Mouse (Mus musculus) midbrain, embryonic 12.5 days (tissue): ENCODE measurements at regions not wholly inside any gene's neighbourhood (a gene's known extent, or its start where the extent isn't known, plus 50 kb on each side); places are given as distances from the start of the nearest gene placed in this dataset.

Experiments
- ATAC-seq: fragments of 200-750 bp; cut with Nextera tagmentation; 2 replicates; pipeline ENCODE4 v1.8.0; 2017; ENCODE audit warnings: low read depth, moderate TSS enrichment, moderate library complexity; ENCODE audit not compliant: low FRiP score
- H3K27ac ChIP-seq: fragments of 300-500 bp; sonication (generic); replicated peaks from 2 replicates; pipeline ENCODE4 v1.5.1; 2016; ENCODE audit warnings: mild to moderate bottlenecking
- H3K27me3 ChIP-seq: fragments of 300-500 bp; sonication (generic); 2 replicates; pipeline ENCODE4 v1.6.1; 2016; ENCODE audit warnings: mild to moderate bottlenecking
- H3K36me3 ChIP-seq: fragments of 300-500 bp; sonication (generic); 2 replicates; pipeline ENCODE4 v1.6.1; 2016
- H3K4me1 ChIP-seq: fragments of 300-500 bp; sonication (generic); 2 replicates; pipeline ENCODE4 v1.6.1; 2016
- H3K4me2 ChIP-seq: fragments of 300-500 bp; sonication (generic); replicated peaks from 2 replicates; pipeline ENCODE4 v1.6.1; 2016; ENCODE audit warnings: mild to moderate bottlenecking, moderate library complexity
- H3K4me3 ChIP-seq: fragments of 300-500 bp; sonication (generic); 2 replicates; pipeline ENCODE4 v1.5.1; 2016; ENCODE audit warnings: mild to moderate bottlenecking
- H3K9ac ChIP-seq: fragments of 300-500 bp; sonication (generic); replicated peaks from 2 replicates; pipeline ENCODE4 v1.6.1; 2016; ENCODE audit warnings: mild to moderate bottlenecking, moderate library complexity
- H3K9me3 ChIP-seq: fragments of 300-500 bp; sonication (generic); 2 replicates; pipeline ENCODE4 v1.6.1; 2016; ENCODE audit warnings: mild to moderate bottlenecking
- WGBS: fragments of 180-500 bp; shearing (Covaris S2); methylation state at CpG from one replicate; pipeline ENCODE4 v1.1.7; 2016; 5-methylcytosine and 5-hydroxymethylcytosine counted together

GRCm38 (mm10) chr17:7467638-7468037, 82.4 kb upstream of the Unc93a2 start:
- Histone ChIP-seq H3K9me3 (no peaks in the 10 kb centered on the region), H3K27me3 (no peaks in the 10 kb centered on the region), H3K4me2 (no peak overlapping the region), H3K9ac (no peak overlapping the region), H3K27ac (0 out of 2 replicates have a peak overlapping the region, but pooled peaks have one; percentile 20), H3K36me3 (no peaks in the 10 kb centered on the region), H3K4me1 (peaks cover 5% of the 10 kb centered on the region; the same call in 1 of the 2 replicates), H3K4me3 (no peak overlapping the region)
- ATAC-seq, result peak; percentile 72
- WGBS, result 15% methylated on average over 3 of the region's 3 CpGs

- H3K36me3 ChIP-seq, result no peaks in the 10 kb centered on the region
- ATAC-seq, result no peak
- WGBS, result 71% methylated on average over 3 of the region's 3 CpGs
- H3K4me3 ChIP-seq, result no peak overlapping the region
- no peak overlapping the region for H3K27ac ChIP-seq
- no peaks in the 10 kb centered on the region for H3K27me3 ChIP-seq
- no peak overlapping the region for H3K9ac ChIP-seq
- no peaks in the 10 kb centered on the region for H3K9me3 ChIP-seq
- peaks cover 14% of the 10 kb centered on the region; the same call in 1 of the 2 replicates for H3K4me1 ChIP-seq
- H3K4me2 ChIP-seq, result no peak overlapping the region
Measured at GRCm38 (mm10) chr17:7464901-7465300, 79.6 kb upstream of the Unc93a2 start.

GRCm38 (mm10) chr17:7461164-7461563, 75.9 kb upstream of the Unc93a2 start:
- 7% methylated on average over 6 of the region's 6 CpGs for WGBS
- Histone ChIP-seq H3K9me3 (no peaks in the 10 kb centered on the region), H3K4me1 (peaks cover 8% of the 10 kb centered on the region; the same call in 1 of the 2 replicates), H3K27ac (peak overlapping the region; percentile 52), H3K27me3 (no peaks in the 10 kb centered on the region), H3K4me2 (no peak overlapping the region), H3K36me3 (no peaks in the 10 kb centered on the region), H3K4me3 (no peak overlapping the region), H3K9ac (no peak overlapping the region)
- ATAC-seq, result peak; percentile 91

GRCm38 (mm10) chr17:7456939-7457338, 71.7 kb upstream of the Unc93a2 start:
- WGBS, result 91% methylated on average over 11 of the region's 11 CpGs

GRCm38 (mm10) chr17:7443822-7444221, 58.6 kb upstream of the Unc93a2 start:
- 64% methylated on average over 1 of the region's 1 CpGs for WGBS

More at GRCm38 (mm10) chr17:7456939-7457338, 71.7 kb upstream of the Unc93a2 start:
- no peaks in the 10 kb centered on the region for H3K36me3 ChIP-seq
- H3K9ac ChIP-seq, result no peak overlapping the region
- no peak overlapping the region for H3K27ac ChIP-seq
- ATAC-seq, result no peak
- no peak overlapping the region for H3K4me3 ChIP-seq
- H3K4me2 ChIP-seq, result no peak overlapping the region
- peaks cover 8% of the 10 kb centered on the region; the same call in 1 of the 2 replicates for H3K4me1 ChIP-seq
- no peaks in the 10 kb centered on the region for H3K27me3 ChIP-seq
- H3K9me3 ChIP-seq, result no peaks in the 10 kb centered on the region

GRCm38 (mm10) chr17:7435075-7435474, 49.8 kb upstream of the Unc93a2 start:
- Histone ChIP-seq H3K27me3 (no peaks in the 10 kb centered on the region), H3K9me3 (no peaks in the 10 kb centered on the region), H3K9ac (no peak overlapping the region), H3K36me3 (no peaks in the 10 kb centered on the region), H3K4me2 (no peak overlapping the region), H3K4me1 (no peaks in the 10 kb centered on the region), H3K4me3 (no peak overlapping the region), H3K27ac (no peak overlapping the region)
- no peak for ATAC-seq
- 73% methylated on average over 3 of the region's 3 CpGs for WGBS

More at GRCm38 (mm10) chr17:7443822-7444221, 58.6 kb upstream of the Unc93a2 start:
- no peak overlapping the region for H3K27ac ChIP-seq
- H3K36me3 ChIP-seq, result no peaks in the 10 kb centered on the region
- no peak overlapping the region for H3K9ac ChIP-seq
- H3K9me3 ChIP-seq, result no peaks in the 10 kb centered on the region
- H3K4me1 ChIP-seq, result no peaks in the 10 kb centered on the region
- H3K4me2 ChIP-seq, result no peak overlapping the region
- H3K4me3 ChIP-seq, result no peak overlapping the region
- H3K27me3 ChIP-seq, result no peaks in the 10 kb centered on the region
- no peak for ATAC-seq
